In the genomic region with DNA sequence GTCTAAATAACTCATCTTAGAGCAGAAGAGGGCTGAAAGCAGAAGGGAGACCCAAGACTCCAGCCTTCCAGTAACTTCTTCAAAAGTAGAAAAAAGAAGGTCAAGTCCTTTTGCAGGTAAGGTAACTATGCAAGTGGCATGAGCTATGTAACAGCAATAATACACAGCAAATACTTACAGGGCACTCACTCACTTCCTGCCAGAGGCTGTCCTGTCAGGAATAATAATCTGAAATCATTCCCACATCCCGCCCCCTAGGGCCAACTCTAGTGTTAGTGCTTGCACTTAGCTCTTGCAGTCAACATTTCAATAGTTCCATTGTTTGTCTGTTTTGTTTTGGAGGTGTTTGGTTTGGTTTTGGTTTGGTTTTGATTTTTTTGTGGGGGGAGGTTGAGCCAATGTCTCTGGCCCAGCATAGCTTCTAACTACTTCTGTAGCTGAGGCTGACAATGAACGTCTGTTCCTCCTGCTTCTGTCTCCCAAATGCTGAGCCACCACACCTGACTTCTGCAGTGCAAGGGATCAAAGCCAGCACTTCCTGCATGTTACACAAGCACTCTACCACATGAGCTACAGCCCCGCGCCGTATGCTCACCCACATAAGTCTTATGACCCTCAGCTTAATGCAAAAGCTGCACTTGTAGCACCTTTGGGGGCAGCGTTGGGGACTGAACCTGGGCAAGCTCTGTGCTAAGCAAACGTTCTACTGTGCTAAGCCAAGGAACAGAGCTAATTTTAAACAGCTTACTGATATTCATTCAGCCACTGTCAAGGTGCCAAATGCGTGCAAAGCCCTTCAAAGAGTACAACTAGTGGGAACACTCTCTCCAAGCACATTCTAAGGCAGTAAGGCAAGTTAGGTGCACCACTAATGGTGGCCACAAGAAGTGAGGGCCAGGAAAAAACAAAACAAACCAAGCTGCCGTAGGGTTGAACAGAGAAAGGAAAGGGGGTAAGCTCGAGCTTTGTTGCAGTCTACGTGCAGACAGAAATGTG, we compare ENCODE assay signal across 9 mouse cellular contexts. TPM values are rescaled to one million over a fixed set of nuclear protein-coding genes. Genes with fewer than 3 reads are reported as not detected.
DNase-seq lines count a peak whose midpoint lies in the region; ATAC-seq and TF ChIP-seq lines count a peak whose summit lies in the region.
"Had no signal": no experiment of that assay in that cellular context is flagged by ENCODE, and none has a peak within 500 bp of the region (broad histone marks: within the 10 kb centered on the region; RNA-seq: fewer than 3 reads in every experiment).

No protein-coding gene starts in this region.

- no peak overlapping the region for H3K4me3 ChIP-seq in heart, embryonic 12.5 days
- H3K4me3 ChIP-seq in lung, embryonic 14.5 days (ENCODE audit: low read depth, low read length) = no peak overlapping the region
- H3K4me3 ChIP-seq in forebrain, embryonic 16.5 days (replicated peaks; ENCODE audit: low read length) = no peak overlapping the region
- H3K4me3 ChIP-seq in midbrain, embryonic 13.5 days (replicated peaks) = no peak overlapping the region
- H3K4me3 ChIP-seq in intestine, embryonic 15.5 days (replicated peaks) = no peak overlapping the region
- H3K4me3 ChIP-seq: limb, embryonic 15.5 days had no signal

- H3K36me3 ChIP-seq in heart, embryonic 12.5 days = no peaks in the 10 kb centered on the region
- no peaks in the 10 kb centered on the region for H3K36me3 ChIP-seq in lung, embryonic 14.5 days (ENCODE audit: insufficient read depth)
- H3K36me3 ChIP-seq in forebrain, embryonic 16.5 days (ENCODE audit: control insufficient read depth, insufficient read depth) = no peaks in the 10 kb centered on the region
- H3K36me3 ChIP-seq in midbrain, embryonic 13.5 days = no peaks in the 10 kb centered on the region
- H3K36me3 ChIP-seq in intestine, embryonic 15.5 days = no peaks in the 10 kb centered on the region
- H3K36me3 ChIP-seq: limb, embryonic 15.5 days had no signal

- peak overlapping the region; percentile 58 for H3K27ac ChIP-seq in heart, embryonic 12.5 days (ENCODE audit: poor library complexity, severe bottlenecking)
- H3K27ac ChIP-seq in lung, embryonic 14.5 days (ENCODE audit: low read depth) = peak overlapping the region; percentile 75; the same call in 1 of the 2 replicates
- no peak overlapping the region for H3K27ac ChIP-seq in forebrain, embryonic 16.5 days (ENCODE audit: low read length)
- no peak overlapping the region for H3K27ac ChIP-seq in midbrain, embryonic 13.5 days
- no peak overlapping the region for H3K27ac ChIP-seq in intestine, embryonic 15.5 days
- H3K27ac ChIP-seq: limb, embryonic 15.5 days had no signal

- H3K9me3 ChIP-seq in heart, embryonic 12.5 days (replicated peaks) = no peaks in the 10 kb centered on the region
- H3K9me3 ChIP-seq in lung, embryonic 14.5 days (ENCODE audit: low read depth, low read length) = no peaks in the 10 kb centered on the region
- no peaks in the 10 kb centered on the region for H3K9me3 ChIP-seq in forebrain, embryonic 16.5 days (ENCODE audit: control insufficient read depth, low read length)
- H3K9me3 ChIP-seq in midbrain, embryonic 13.5 days = no peaks in the 10 kb centered on the region
- H3K9me3 ChIP-seq in intestine, embryonic 15.5 days = no peaks in the 10 kb centered on the region
- H3K9me3 ChIP-seq: limb, embryonic 15.5 days had no signal

- no peaks in the 10 kb centered on the region for H3K27me3 ChIP-seq in heart, embryonic 12.5 days (replicated peaks)
- no peaks in the 10 kb centered on the region for H3K27me3 ChIP-seq in lung, embryonic 14.5 days (ENCODE audit: insufficient read depth, low read length)
- no peaks in the 10 kb centered on the region for H3K27me3 ChIP-seq in forebrain, embryonic 16.5 days (replicated peaks; ENCODE audit: control insufficient read depth, insufficient read depth, low read length)
- no peaks in the 10 kb centered on the region for H3K27me3 ChIP-seq in midbrain, embryonic 13.5 days
- no peaks in the 10 kb centered on the region for H3K27me3 ChIP-seq in intestine, embryonic 15.5 days (replicated peaks)
- H3K27me3 ChIP-seq: limb, embryonic 15.5 days had no signal

- WGBS in heart, embryonic 12.5 days = 59% methylated on average over 11 of the region's 11 CpGs
- 49% methylated on average over 11 of the region's 11 CpGs for WGBS in lung, embryonic 14.5 days
- WGBS in forebrain, embryonic 16.5 days = 75% methylated on average over 11 of the region's 11 CpGs
- 81% methylated on average over 11 of the region's 11 CpGs for WGBS in midbrain, embryonic 13.5 days
- 69% methylated on average over 11 of the region's 11 CpGs for WGBS in intestine, embryonic 15.5 days

- peaks cover 21% of the 10 kb centered on the region for H3K4me1 ChIP-seq in heart, embryonic 12.5 days (replicated peaks)
- no peaks in the 10 kb centered on the region; the same call in 1 of the 2 replicates for H3K4me1 ChIP-seq in lung, embryonic 14.5 days (ENCODE audit: insufficient read depth)
- H3K4me1 ChIP-seq in forebrain, embryonic 16.5 days (replicated peaks; ENCODE audit: control insufficient read depth, insufficient read depth, low read length) = peaks cover 14% of the 10 kb centered on the region
- H3K4me1 ChIP-seq in midbrain, embryonic 13.5 days (replicated peaks) = no peaks in the 10 kb centered on the region
- no peaks in the 10 kb centered on the region for H3K4me1 ChIP-seq in intestine, embryonic 15.5 days (replicated peaks)

- no peak for TF ChIP-seq CTCF in lung, embryonic 14.5 days (IDR thresholded peaks at IDR 0.05; ENCODE audit: low read depth)

- H3K4me2 ChIP-seq in heart, embryonic 12.5 days = peak overlapping the region; percentile 33
- no peak overlapping the region for H3K4me2 ChIP-seq in lung, embryonic 14.5 days
- H3K4me2 ChIP-seq in forebrain, embryonic 16.5 days (ENCODE audit: low read length) = no peak overlapping the region
- no peak overlapping the region for H3K4me2 ChIP-seq in midbrain, embryonic 13.5 days (replicated peaks)
- H3K4me2 ChIP-seq in intestine, embryonic 15.5 days (replicated peaks) = no peak overlapping the region
- H3K4me2 ChIP-seq: limb, embryonic 15.5 days had no signal

- no peak overlapping the region for H3K9ac ChIP-seq in heart, embryonic 12.5 days
- H3K9ac ChIP-seq in lung, embryonic 14.5 days = no peak overlapping the region
- no peak overlapping the region for H3K9ac ChIP-seq in forebrain, embryonic 16.5 days (replicated peaks; ENCODE audit: low read depth, low read length)
- H3K9ac ChIP-seq in midbrain, embryonic 13.5 days (replicated peaks) = no peak overlapping the region
- no peak overlapping the region for H3K9ac ChIP-seq in intestine, embryonic 15.5 days
- H3K9ac ChIP-seq: limb, embryonic 15.5 days had no signal

- ATAC-seq in heart, embryonic 12.5 days (ENCODE audit: insufficient number of reproducible peaks, low FRiP score) = no peak
- no peak for ATAC-seq in lung, embryonic 14.5 days (ENCODE audit: insufficient read depth)
- ATAC-seq in forebrain, embryonic 16.5 days = no peak
- ATAC-seq in midbrain, embryonic 13.5 days = no peak
- no peak for ATAC-seq in intestine, embryonic 15.5 days

- peak; percentile 13 for DNase-seq in embryo, embryonic 11 days
- DNase-seq in embryo, embryonic 10.5 days (ENCODE audit: low spot score) = no peak
- DNase-seq in NIH3T3 (ENCODE audit: low read depth) = peak; percentile 30
- peak; percentile 16 for DNase-seq in lung, embryonic 14.5 days

RNA-seq across cellular contexts. Expression of gene Glt28d2, which starts 28.9 kb away (rescaled TPM):
- 0.85 and 1.2 TPM in 2 replicates for polyA plus RNA-seq in heart, embryonic 12.5 days (2016; fragmentation: Nextera tagmentation; extraction: Ambion mirVana)
- polyA plus RNA-seq in lung, embryonic 14.5 days (2014; fragmentation: Nextera tagmentation; extraction: Ambion mirVana) = 1.4 and 1.8 TPM in 2 replicates
- polyA plus RNA-seq in forebrain, embryonic 16.5 days (2015; fragmentation: Nextera tagmentation; extraction: Ambion mirVana) = 1.3 and 2.1 TPM in 2 replicates
- 0.14 TPM in 1 of 2 replicates, not detected in the other for polyA plus RNA-seq in midbrain, embryonic 13.5 days (2015; fragmentation: Nextera tagmentation; extraction: Ambion mirVana)
- 2.0 and 2.7 TPM in 2 replicates for polyA plus RNA-seq in intestine, embryonic 15.5 days (2015; fragmentation: Nextera tagmentation; extraction: Ambion mirVana)

RNA-seq across cellular contexts. Expression of gene Gm37240, which starts 28.9 kb away (rescaled TPM):
- polyA plus RNA-seq in heart, embryonic 12.5 days (2016; fragmentation: Nextera tagmentation; extraction: Ambion mirVana) = 4.6 and 6.1 TPM in 2 replicates
- polyA plus RNA-seq in lung, embryonic 14.5 days (2014; fragmentation: Nextera tagmentation; extraction: Ambion mirVana) = 4.5 and 4.8 TPM in 2 replicates
- polyA plus RNA-seq in forebrain, embryonic 16.5 days (2015; fragmentation: Nextera tagmentation; extraction: Ambion mirVana) = 1.6 and 3.3 TPM in 2 replicates
- 0.16 TPM in 1 of 2 replicates, not detected in the other for polyA plus RNA-seq in midbrain, embryonic 13.5 days (2015; fragmentation: Nextera tagmentation; extraction: Ambion mirVana)
- 4.8 and 6.5 TPM in 2 replicates for polyA plus RNA-seq in intestine, embryonic 15.5 days (2015; fragmentation: Nextera tagmentation; extraction: Ambion mirVana)

RNA-seq across cellular contexts. Expression of gene Fam160a1, which starts 41.3 kb away (rescaled TPM):
- 3.3 and 3.6 TPM in 2 replicates for polyA plus RNA-seq in heart, embryonic 12.5 days (2016; fragmentation: Nextera tagmentation; extraction: Ambion mirVana)
- 2.7 and 3.1 TPM in 2 replicates for polyA plus RNA-seq in lung, embryonic 14.5 days (2014; fragmentation: Nextera tagmentation; extraction: Ambion mirVana)
- polyA plus RNA-seq in forebrain, embryonic 16.5 days (2015; fragmentation: Nextera tagmentation; extraction: Ambion mirVana) = 1.4 and 1.7 TPM in 2 replicates
- polyA plus RNA-seq in midbrain, embryonic 13.5 days (2015; fragmentation: Nextera tagmentation; extraction: Ambion mirVana) = 0.09 and 0.14 TPM in 2 replicates
- polyA plus RNA-seq in intestine, embryonic 15.5 days (2015; fragmentation: Nextera tagmentation; extraction: Ambion mirVana) = 3.1 and 3.3 TPM in 2 replicates

Comparison
In these comparisons a context has a peak if more than half of its experiments do, and no peak if none do; other contexts are left out.
1. H3K27ac ChIP-seq: peak in heart, embryonic 12.5 days (single experiment) and lung, embryonic 14.5 days (single experiment); none in forebrain, embryonic 16.5 days (single experiment), midbrain, embryonic 13.5 days (single experiment) and intestine, embryonic 15.5 days (single experiment).